Comparison of ENCODE assay signal across 12 mouse cellular contexts in genomic region chr11:77892883-77893282, GRCm38 (mm10). TPM values are rescaled to one million over a fixed set of nuclear protein-coding genes. Genes with fewer than 3 reads are reported as not detected.
A peak's percentile ranks its signal among the peaks of the same experiment; 100 is the strongest.
DNase-seq lines count a peak whose midpoint lies in the region; ATAC-seq lines count a peak whose summit lies in the region.
"Had no signal": no experiment of that assay in that cellular context is flagged by ENCODE, and none has a peak within 500 bp of the region (broad histone marks: within the 10 kb centered on the region; RNA-seq: fewer than 3 reads in every experiment).

No protein-coding gene starts in this region.

- WGBS in kidney, embryonic 14.5 days = 14% methylated on average over 5 of the region's 5 CpGs
- 7% methylated on average over 5 of the region's 5 CpGs for WGBS in forebrain, embryonic 11.5 days
- WGBS in liver, embryonic 11.5 days = 16% methylated on average over 5 of the region's 5 CpGs
- 12% methylated on average over 5 of the region's 5 CpGs for WGBS in neural tube, embryonic 15.5 days

- peaks cover 17% of the 10 kb centered on the region for H3K4me1 ChIP-seq in kidney, embryonic 14.5 days (ENCODE audit: control insufficient read depth, insufficient read depth, low read length)
- H3K4me1 ChIP-seq in forebrain, embryonic 11.5 days (replicated peaks; ENCODE audit: control insufficient read depth, insufficient read depth, low read length) = peaks cover 47% of the 10 kb centered on the region
- peaks cover 3% of the 10 kb centered on the region; the same call in 1 of the 2 replicates for H3K4me1 ChIP-seq in liver, embryonic 11.5 days (replicated peaks; ENCODE audit: control insufficient read depth, insufficient read depth, low read length)
- peaks cover 73% of the 10 kb centered on the region for H3K4me1 ChIP-seq in neural tube, embryonic 15.5 days

- no peaks in the 10 kb centered on the region for H3K36me3 ChIP-seq in kidney, embryonic 14.5 days (ENCODE audit: control insufficient read depth, insufficient read depth, low read length)
- no peaks in the 10 kb centered on the region for H3K36me3 ChIP-seq in forebrain, embryonic 11.5 days (ENCODE audit: control insufficient read depth, insufficient read depth, low read length)
- no peaks in the 10 kb centered on the region for H3K36me3 ChIP-seq in liver, embryonic 11.5 days (ENCODE audit: control insufficient read depth, insufficient read depth, low read length)
- H3K36me3 ChIP-seq in neural tube, embryonic 15.5 days = no peaks in the 10 kb centered on the region

- no peaks in the 10 kb centered on the region for H3K9me3 ChIP-seq in kidney, embryonic 14.5 days (ENCODE audit: control insufficient read depth, low read length)
- no peaks in the 10 kb centered on the region for H3K9me3 ChIP-seq in forebrain, embryonic 11.5 days (ENCODE audit: control insufficient read depth, low read length)
- H3K9me3 ChIP-seq in liver, embryonic 11.5 days (ENCODE audit: control insufficient read depth, low read length) = no peaks in the 10 kb centered on the region
- H3K9me3 ChIP-seq in neural tube, embryonic 15.5 days (replicated peaks) = no peaks in the 10 kb centered on the region

- H3K4me3 ChIP-seq in kidney, embryonic 14.5 days (ENCODE audit: low read length) = no peak overlapping the region
- H3K4me3 ChIP-seq in forebrain, embryonic 11.5 days (ENCODE audit: low read depth, low read length) = peak overlapping the region; percentile 1; the same call in 1 of the 2 replicates
- H3K4me3 ChIP-seq in liver, embryonic 11.5 days (ENCODE audit: low read depth, low read length) = peak overlapping the region; percentile 19; the same call in 1 of the 2 replicates
- H3K4me3 ChIP-seq in neural tube, embryonic 15.5 days (replicated peaks) = no peak overlapping the region

- H3K27me3 ChIP-seq in kidney, embryonic 14.5 days (ENCODE audit: control insufficient read depth, insufficient read depth, low read length) = peaks cover 24% of the 10 kb centered on the region
- no peaks in the 10 kb centered on the region for H3K27me3 ChIP-seq in forebrain, embryonic 11.5 days (ENCODE audit: control insufficient read depth, insufficient read depth, low read length)
- peaks cover 37% of the 10 kb centered on the region for H3K27me3 ChIP-seq in liver, embryonic 11.5 days (replicated peaks; ENCODE audit: control insufficient read depth, insufficient read depth, low read length)
- no peaks in the 10 kb centered on the region for H3K27me3 ChIP-seq in neural tube, embryonic 15.5 days (replicated peaks)

- DNase-seq in kidney, adult 9 months = peak; percentile 67
- DNase-seq in forebrain, embryonic 11.5 days (ENCODE audit: low spot score) = no peak
- no peak for DNase-seq in liver, embryonic 11.5 days (ENCODE audit: low spot score)
- DNase-seq in adrenal gland, adult 8-10 months = no peak
- no peak for DNase-seq in natural killer cell, adult 2 months (ENCODE audit: low spot score in 2 of 2)
- DNase-seq: adrenal gland, postnatal 36 days; gastrocnemius, postnatal 14 days; kidney, postnatal 14 days; lung, adult 2 months had no signal

- no peak overlapping the region for H3K27ac ChIP-seq in kidney, embryonic 14.5 days (ENCODE audit: low read depth, low read length)
- H3K27ac ChIP-seq in forebrain, embryonic 11.5 days (ENCODE audit: low read depth, low read length) = peak overlapping the region; percentile 93
- no peak overlapping the region for H3K27ac ChIP-seq in liver, embryonic 11.5 days (ENCODE audit: low read depth, low read length)
- peak overlapping the region; percentile 76 for H3K27ac ChIP-seq in neural tube, embryonic 15.5 days (replicated peaks)

- no peak overlapping the region for H3K9ac ChIP-seq in kidney, embryonic 14.5 days (ENCODE audit: low read depth, low read length)
- peak overlapping the region; percentile 51 for H3K9ac ChIP-seq in forebrain, embryonic 11.5 days (ENCODE audit: low read length)
- H3K9ac ChIP-seq in liver, embryonic 11.5 days (ENCODE audit: low read depth, low read length) = 0 out of 2 replicates have a peak overlapping the region, but pooled peaks have one; percentile 20
- no peak overlapping the region for H3K9ac ChIP-seq in neural tube, embryonic 15.5 days (replicated peaks)

- no peak overlapping the region for H3K4me2 ChIP-seq in kidney, embryonic 14.5 days (replicated peaks; ENCODE audit: low read depth, low read length)
- H3K4me2 ChIP-seq in forebrain, embryonic 11.5 days (ENCODE audit: low read depth, low read length, severe bottlenecking) = peak overlapping the region; percentile 41
- peak overlapping the region; percentile 46 for H3K4me2 ChIP-seq in liver, embryonic 11.5 days
- H3K4me2 ChIP-seq in neural tube, embryonic 15.5 days = peak overlapping the region; percentile 28

- no peak for ATAC-seq in kidney, embryonic 14.5 days (ENCODE audit: low FRiP score, low TSS enrichment)
- ATAC-seq in forebrain, embryonic 11.5 days (replicated peaks; ENCODE audit: low FRiP score) = no peak
- ATAC-seq in liver, embryonic 11.5 days (replicated peaks; ENCODE audit: low FRiP score) = no peak
- ATAC-seq in neural tube, embryonic 15.5 days (ENCODE audit: low FRiP score) = no peak
- no peak for ATAC-seq in activated CD4-positive, CD25-positive, alpha-beta regulatory T cell, adult 4 months

RNA-seq across cellular contexts. Expression of gene Pipox, which starts 1.0 kb away (rescaled TPM):
- 3.2 and 6.2 TPM in 2 replicates for polyA plus RNA-seq in kidney, embryonic 14.5 days (2014; fragmentation: Nextera tagmentation; extraction: Ambion mirVana)
- 13.6 and 16.0 TPM in 2 replicates for polyA plus RNA-seq in forebrain, embryonic 11.5 days (2014; fragmentation: Nextera tagmentation; extraction: Ambion mirVana)
- polyA plus RNA-seq in liver, embryonic 11.5 days (2014; fragmentation: Nextera tagmentation; extraction: Ambion mirVana) = 6.9 and 7.2 TPM in 2 replicates
- 5.4 and 5.5 TPM in 2 replicates for polyA plus RNA-seq in neural tube, embryonic 15.5 days (2015; fragmentation: Nextera tagmentation; extraction: Ambion mirVana)
- 1 to 10 TPM in 2 of 4 experiments, under 1 TPM in 2; 0.89 to 2.4 (median 1.5) TPM for total RNA-seq in adrenal gland, adult 8-10 months (2022)
- 1 to 10 TPM in 1 of 2 experiments, under 1 TPM in 1; 0.52 to 1.6 TPM for polyA plus RNA-seq in activated CD4-positive, CD25-positive, alpha-beta regulatory T cell, adult 4 months (2017; shearing (Covaris generic))

RNA-seq across cellular contexts. Expression of gene Sez6, which starts 37.7 kb away (rescaled TPM):
- polyA plus RNA-seq in kidney, embryonic 14.5 days (2014; fragmentation: Nextera tagmentation; extraction: Ambion mirVana) = not detected in 2 replicates
- 14.3 and 16.7 TPM in 2 replicates for polyA plus RNA-seq in forebrain, embryonic 11.5 days (2014; fragmentation: Nextera tagmentation; extraction: Ambion mirVana)
- polyA plus RNA-seq in liver, embryonic 11.5 days (2014; fragmentation: Nextera tagmentation; extraction: Ambion mirVana) = 0.36 TPM in 1 of 2 replicates, not detected in the other
- 101 and 123 TPM in 2 replicates for polyA plus RNA-seq in neural tube, embryonic 15.5 days (2015; fragmentation: Nextera tagmentation; extraction: Ambion mirVana)
- 1 to 10 TPM; 3.1 to 6.8 (median 4.0) TPM for total RNA-seq in adrenal gland, adult 8-10 months (2022)
- under 1 TPM in 1 of 2 experiments, not detected in 1; 0.20 TPM for polyA plus RNA-seq in activated CD4-positive, CD25-positive, alpha-beta regulatory T cell, adult 4 months (2017; shearing (Covaris generic))

Comparison
In these comparisons a context has a peak if more than half of its experiments do, and no peak if none do; other contexts are left out.
1. H3K27ac ChIP-seq: peak in forebrain, embryonic 11.5 days (single experiment) and neural tube, embryonic 15.5 days (single experiment); none in kidney, embryonic 14.5 days (single experiment) and liver, embryonic 11.5 days (single experiment).
2. H3K4me3 ChIP-seq: peak in forebrain, embryonic 11.5 days (single experiment) and liver, embryonic 11.5 days (single experiment); none in kidney, embryonic 14.5 days (single experiment) and neural tube, embryonic 15.5 days (single experiment).
3. H3K9ac ChIP-seq: peak in forebrain, embryonic 11.5 days (single experiment) and liver, embryonic 11.5 days (single experiment); none in kidney, embryonic 14.5 days (single experiment) and neural tube, embryonic 15.5 days (single experiment).
4. RNA of gene Sez6, which starts 37.7 kb away (polyA plus RNA-seq): 101 to 123 TPM in neural tube, embryonic 15.5 days and 14.3 to 16.7 TPM in forebrain, embryonic 11.5 days; 0.36 TPM in liver, embryonic 11.5 days, 0.20 TPM in activated CD4-positive, CD25-positive, alpha-beta regulatory T cell, adult 4 months and not detected in kidney, embryonic 14.5 days; every median in the first group is over 10 times any median in the second.